In the genomic region with DNA sequence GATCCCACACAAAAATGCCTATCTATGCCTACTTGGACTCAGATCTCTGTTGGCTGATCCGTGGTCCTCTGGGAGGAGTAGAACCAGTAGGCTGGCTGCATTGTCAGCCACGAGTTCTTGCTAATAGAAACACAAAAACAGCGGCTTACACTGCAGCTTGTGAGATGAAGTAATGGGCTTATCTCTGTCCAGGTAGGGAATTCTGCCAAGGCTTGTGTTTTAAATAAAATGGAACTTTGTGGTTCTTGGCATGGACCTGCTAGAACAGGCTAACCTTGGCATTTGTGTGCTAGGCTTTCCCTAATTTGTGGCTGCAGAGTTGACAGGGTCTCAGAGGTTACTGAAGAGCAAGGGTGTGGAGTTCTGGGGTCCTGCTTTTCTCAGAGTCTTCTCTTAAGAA, we compare ENCODE assay signal across 20 mouse cellular contexts.
DNase-seq lines count a peak whose midpoint lies in the region; ATAC-seq and TF ChIP-seq lines count a peak whose summit lies in the region.
"Had no signal": no experiment of that assay in that cellular context is flagged by ENCODE, and none has a peak within 500 bp of the region (broad histone marks: within the 10 kb centered on the region; RNA-seq: fewer than 3 reads in every experiment).

No protein-coding gene starts in this region.

- no peak overlapping the region for H3K27ac ChIP-seq in heart, adult 2 months
- H3K27ac ChIP-seq in heart, embryonic 12.5 days (ENCODE audit: poor library complexity, severe bottlenecking) = no peak overlapping the region
- H3K27ac ChIP-seq: embryonic facial prominence, embryonic 15.5 days; hindbrain, embryonic 13.5 days; limb, embryonic 13.5 days; stomach, embryonic 15.5 days had no signal

- no peak for ATAC-seq in heart, embryonic 12.5 days (ENCODE audit: insufficient number of reproducible peaks, low FRiP score)
- ATAC-seq: activated CD4-positive, CD25-positive, alpha-beta regulatory T cell, adult 4 months; forebrain, embryonic 14.5 days; intestine, postnatal 0 days had no signal

- H3K4me3 ChIP-seq in heart, adult 2 months = no peak overlapping the region
- no peak overlapping the region for H3K4me3 ChIP-seq in heart, embryonic 12.5 days
- H3K4me3 ChIP-seq: embryonic facial prominence, embryonic 15.5 days; hindbrain, embryonic 13.5 days; limb, embryonic 13.5 days; megakaryocyte, embryonic 14.5 days; stomach, embryonic 15.5 days had no signal

- intact Hi-C loops in heart, adult 2 months (cut with DNase I) = no loop called here
- intact Hi-C loops in heart, postnatal 10 days (cut with DNase I) = no loop called here

- DNase-seq in heart, adult 2 months = peak; percentile 12 to 17
- DNase-seq in testis, postnatal 14 days (ENCODE audit: low spot score) = peak; percentile 13
- DNase-seq in testis, postnatal 10 days (ENCODE audit: low spot score) = no peak
- DNase-seq in heart, postnatal 10 days = peak; percentile 24 to 25
- peak; percentile 69 for DNase-seq in skeletal muscle tissue, adult 2 months (ENCODE audit: low read depth, low spot score)
- DNase-seq in kidney, adult 8-10 months = no peak
- DNase-seq: cerebellum, adult 11 months; kidney, postnatal 25 days; layer of hippocampus, postnatal 36 days; lung, adult 18-20 months; thymus, postnatal 25 days had no signal

- no peaks in the 10 kb centered on the region for H3K9me3 ChIP-seq in heart, embryonic 12.5 days (replicated peaks)
- H3K9me3 ChIP-seq: embryonic facial prominence, embryonic 15.5 days; stomach, embryonic 15.5 days had no signal

- no peak overlapping the region for H3K4me2 ChIP-seq in heart, embryonic 12.5 days
- H3K4me2 ChIP-seq: embryonic facial prominence, embryonic 15.5 days; hindbrain, embryonic 13.5 days; limb, embryonic 13.5 days; stomach, embryonic 15.5 days had no signal

- no peak for TF ChIP-seq POLR2A in heart, adult 2 months (IDR thresholded peaks at IDR 0.05; ENCODE audit: insufficient read depth, low read depth, low read length)

- no peak for TF ChIP-seq CTCF in heart, adult 2 months (IDR thresholded peaks at IDR 0.05)

- H3K4me1 ChIP-seq in heart, adult 2 months (ENCODE audit: control insufficient read depth, insufficient read depth, low read length) = no peaks in the 10 kb centered on the region
- H3K4me1 ChIP-seq in heart, embryonic 12.5 days (replicated peaks) = 0 out of 2 replicates have a peak, but pooled peaks cover 6% of the 10 kb centered on the region
- H3K4me1 ChIP-seq: hindbrain, embryonic 13.5 days; megakaryocyte, embryonic 14.5 days; stomach, embryonic 15.5 days had no signal

- WGBS in heart, adult 2 months = 24% methylated on average over 3 of the region's 3 CpGs
- WGBS in heart, embryonic 12.5 days = 37% methylated on average over 3 of the region's 3 CpGs

- no peak overlapping the region for H3K9ac ChIP-seq in heart, adult 2 months (ENCODE audit: low read depth, low read length)
- H3K9ac ChIP-seq in heart, embryonic 12.5 days = no peak overlapping the region
- H3K9ac ChIP-seq: embryonic facial prominence, embryonic 15.5 days; hindbrain, embryonic 13.5 days; limb, embryonic 13.5 days; stomach, embryonic 15.5 days had no signal

- no peak for TF ChIP-seq EP300 in heart, adult 2 months (IDR thresholded peaks at IDR 0.05; ENCODE audit: insufficient read depth, low read depth, low read length)

- H3K79me2 ChIP-seq in heart, adult 2 months (replicated peaks; ENCODE audit: control insufficient read depth, insufficient read depth, low read length) = no peaks in the 10 kb centered on the region

- no peaks in the 10 kb centered on the region for H3K36me3 ChIP-seq in heart, adult 2 months (ENCODE audit: control insufficient read depth, insufficient read depth, low read length)
- H3K36me3 ChIP-seq in heart, embryonic 12.5 days = no peaks in the 10 kb centered on the region
- H3K36me3 ChIP-seq: embryonic facial prominence, embryonic 15.5 days; hindbrain, embryonic 13.5 days; limb, embryonic 13.5 days; stomach, embryonic 15.5 days had no signal

- H3K27me3 ChIP-seq in heart, adult 2 months (ENCODE audit: control insufficient read depth, insufficient read depth, low read length) = no peaks in the 10 kb centered on the region
- H3K27me3 ChIP-seq in heart, embryonic 12.5 days (replicated peaks) = no peaks in the 10 kb centered on the region
- H3K27me3 ChIP-seq: embryonic facial prominence, embryonic 15.5 days; hindbrain, embryonic 13.5 days; limb, embryonic 13.5 days; megakaryocyte, embryonic 14.5 days; stomach, embryonic 15.5 days had no signal

Comparison
In these comparisons a context has a peak if more than half of its experiments do, and no peak if none do; other contexts are left out.
1. DNase-seq: peak in heart, adult 2 months (2 of 2), testis, postnatal 14 days (single experiment), heart, postnatal 10 days (2 of 2) and skeletal muscle tissue, adult 2 months (single experiment); none in testis, postnatal 10 days (single experiment) and kidney, adult 8-10 months (0 of 2).